Mouse (Mus musculus) lung, embryonic 16.5 days (tissue): ENCODE measurements around the gene Rorc. TPM values are rescaled to one million over a fixed set of nuclear protein-coding genes. Genes with fewer than 3 reads are reported as not detected.

Experiments
- ATAC-seq: fragments of 200-750 bp; cut with Nextera tagmentation; 2 replicates; pipeline ENCODE4 v1.8.0; 2017; ENCODE audit warnings: low read depth, mild to moderate bottlenecking, moderate library complexity
- H3K27ac ChIP-seq: fragments of 300-500 bp; sonication (generic); 2 replicates; pipeline ENCODE4 v1.5.1; 2014; ENCODE audit warnings: mild to moderate bottlenecking, control low read depth, low read length
- H3K27me3 ChIP-seq: fragments of 300-500 bp; sonication (generic); 2 replicates; pipeline ENCODE4 v1.6.1; 2014; ENCODE audit warnings: low read depth, low read length, mixed read lengths; ENCODE audit not compliant: control insufficient read depth, insufficient read depth
- H3K36me3 ChIP-seq: fragments of 300-500 bp; sonication (generic); 2 replicates; pipeline ENCODE4 v1.6.1; 2014; ENCODE audit warnings: low read length; ENCODE audit not compliant: control insufficient read depth, insufficient read depth
- H3K4me1 ChIP-seq: fragments of 300-500 bp; sonication (generic); replicated peaks from 2 replicates; pipeline ENCODE4 v1.6.1; 2014; ENCODE audit warnings: low read length, mixed read lengths; ENCODE audit not compliant: control insufficient read depth, insufficient read depth
- H3K4me2 ChIP-seq: fragments of 300-500 bp; sonication (generic); 2 replicates; pipeline ENCODE4 v1.6.1; 2014; ENCODE audit warnings: low read depth, low read length, control low read depth
- H3K4me3 ChIP-seq: fragments of 300-500 bp; sonication (generic); 2 replicates; pipeline ENCODE4 v1.5.1; 2014; ENCODE audit warnings: mild to moderate bottlenecking, low read length, control low read depth
- H3K9ac ChIP-seq: fragments of 300-500 bp; sonication (generic); 2 replicates; pipeline ENCODE4 v1.6.1; 2014; ENCODE audit warnings: low read length, control low read depth
- H3K9me3 ChIP-seq: fragments of 300-500 bp; sonication (generic); 2 replicates; pipeline ENCODE4 v1.6.1; 2016; ENCODE audit warnings: low read length; ENCODE audit not compliant: control insufficient read depth
- WGBS: fragments of 180-500 bp; shearing (Covaris S2); extraction: QIAGEN DNeasy Blood & Tissue Kit; methylation state at CpG from one replicate; pipeline ENCODE4 v1.1.7; 2014; 5-methylcytosine and 5-hydroxymethylcytosine counted together
- polyA plus RNA-seq: library from polyadenylated mRNA; unstranded; fragments of >200 nt; fragmentation: Nextera tagmentation; extraction: Ambion mirVana; gene quantifications from 2 replicates; pipeline ENCODE4 v1.2.1, GENCODE M21; 2015

The Rorc gene
- polyA plus RNA-seq, 1 experiment from 2014 or later, result 8.9 TPM

GRCm38 (mm10) chr3:94398943-94399481, 26.4 kb downstream of the Rorc start:
- Histone ChIP-seq H3K27ac (no peak overlapping the region), H3K4me2 (peak overlapping the region; percentile 62), H3K36me3 (no peaks in the 10 kb centered on the region), H3K9me3 (no peaks in the 10 kb centered on the region), H3K4me3 (peak overlapping the region; percentile 34), H3K4me1 (peaks cover 3% of the 10 kb centered on the region), H3K27me3 (peaks cover 7% of the 10 kb centered on the region), H3K9ac (peak overlapping the region; percentile 36; the same call in 1 of the 2 replicates)
- ATAC-seq, result peak; percentile 51
- WGBS, result 3% methylated on average over 20 of the region's 20 CpGs

GRCm38 (mm10) chr3:94399663-94400310, 27.2 kb downstream of the Rorc start:
- H3K4me2 ChIP-seq, result no peak overlapping the region
- H3K9ac ChIP-seq, result no peak overlapping the region
- H3K27me3 ChIP-seq, result peaks cover 7% of the 10 kb centered on the region
- H3K36me3 ChIP-seq, result no peaks in the 10 kb centered on the region
- ATAC-seq, result no peak
- H3K4me1 ChIP-seq, result peaks cover 9% of the 10 kb centered on the region
- 46% methylated on average over 5 of the region's 5 CpGs for WGBS
- H3K27ac ChIP-seq, result no peak overlapping the region
- H3K9me3 ChIP-seq, result no peaks in the 10 kb centered on the region
- H3K4me3 ChIP-seq, result no peak overlapping the region

- ATAC-seq, result no peak
- Histone ChIP-seq H3K9me3 (no peaks in the 10 kb centered on the region), H3K27me3 (peaks cover 7% of the 10 kb centered on the region), H3K4me2 (no peak overlapping the region), H3K4me1 (peaks cover 14% of the 10 kb centered on the region), H3K36me3 (no peaks in the 10 kb centered on the region), H3K27ac (no peak overlapping the region), H3K9ac (no peak overlapping the region), H3K4me3 (no peak overlapping the region)
- 55% methylated on average over 8 of the region's 8 CpGs for WGBS
Observed at GRCm38 (mm10) chr3:94402451-94402850, 29.9 kb downstream of the Rorc start.

GRCm38 (mm10) chr3:94404366-94405054, 31.9 kb downstream of the Rorc start:
- peak overlapping the region; percentile 56 for H3K27ac ChIP-seq
- no peaks in the 10 kb centered on the region for H3K9me3 ChIP-seq
- 19% methylated on average over 7 of the region's 7 CpGs for WGBS
- peaks cover 2% of the 10 kb centered on the region for H3K27me3 ChIP-seq
- H3K4me3 ChIP-seq, result no peak overlapping the region
- H3K9ac ChIP-seq, result no peak overlapping the region
- no peaks in the 10 kb centered on the region for H3K36me3 ChIP-seq
- H3K4me2 ChIP-seq, result no peak overlapping the region
- H3K4me1 ChIP-seq, result peaks cover 10% of the 10 kb centered on the region
- ATAC-seq, result no peak

GRCm38 (mm10) chr3:94405561-94405960, 33.0 kb downstream of the Rorc start:
- H3K4me1 ChIP-seq, result peaks cover 10% of the 10 kb centered on the region
- H3K27me3 ChIP-seq, result no peaks in the 10 kb centered on the region; the same call in 1 of the 2 replicates
- no peaks in the 10 kb centered on the region for H3K9me3 ChIP-seq
- 35% methylated on average over 4 of the region's 4 CpGs for WGBS
- ATAC-seq, result peak; percentile 93
- peak overlapping the region; percentile 83 for H3K27ac ChIP-seq
- no peaks in the 10 kb centered on the region for H3K36me3 ChIP-seq
- no peak overlapping the region for H3K4me3 ChIP-seq
- no peak overlapping the region for H3K9ac ChIP-seq
- no peak overlapping the region for H3K4me2 ChIP-seq

- no peaks in the 10 kb centered on the region for H3K9me3 ChIP-seq
- WGBS, result 8% methylated on average over 25 of the region's 25 CpGs
- H3K27ac ChIP-seq, result no peak overlapping the region
- H3K4me2 ChIP-seq, result peak overlapping the region; percentile 69
- peak overlapping the region; percentile 53 for H3K9ac ChIP-seq
- H3K27me3 ChIP-seq, result no peaks in the 10 kb centered on the region
- peak; percentile 43 for ATAC-seq
- H3K4me3 ChIP-seq, result peak overlapping the region; percentile 51
- H3K36me3 ChIP-seq, result no peaks in the 10 kb centered on the region
- H3K4me1 ChIP-seq, result peaks cover 9% of the 10 kb centered on the region
Observed at GRCm38 (mm10) chr3:94412530-94412929, 39.9 kb downstream of the Rorc start.

- Histone ChIP-seq H3K4me1 (peaks cover 9% of the 10 kb centered on the region), H3K4me2 (peak within 1 kb of the TSS; percentile 69), H3K4me3 (peak within 1 kb of the TSS; percentile 51), H3K36me3 (no peaks in the 10 kb centered on the region), H3K27ac (no peak within 1 kb of the TSS), H3K9me3 (no peaks in the 10 kb centered on the region), H3K9ac (peak within 1 kb of the TSS; percentile 58), H3K27me3 (no peaks in the 10 kb centered on the region)
- peak; percentile 100 for ATAC-seq
- WGBS, result 7% methylated on average over 52 of the region's 52 CpGs
Observed at GRCm38 (mm10) chr3:94413031-94413679, 40.6 kb downstream of the Rorc start, which contains the start of gene Tdrkh. Tdrkh (plus strand) TSS chr3:94413273.

GRCm38 (mm10) chr3:94430980-94431379, 58.4 kb downstream of the Rorc start:
- Histone ChIP-seq H3K36me3 (no peaks in the 10 kb centered on the region), H3K27me3 (no peaks in the 10 kb centered on the region), H3K9me3 (no peaks in the 10 kb centered on the region), H3K4me1 (no peaks in the 10 kb centered on the region), H3K27ac (no peak overlapping the region), H3K9ac (no peak overlapping the region), H3K4me2 (no peak overlapping the region), H3K4me3 (no peak overlapping the region)
- 58% methylated on average over 2 of the region's 2 CpGs for WGBS
- no peak for ATAC-seq

GRCm38 (mm10) chr3:94434305-94434704, 61.7 kb downstream of the Rorc start:
- Histone ChIP-seq H3K36me3 (no peaks in the 10 kb centered on the region), H3K4me3 (no peak overlapping the region), H3K4me2 (no peak overlapping the region), H3K9ac (no peak overlapping the region), H3K27me3 (no peaks in the 10 kb centered on the region), H3K4me1 (no peaks in the 10 kb centered on the region), H3K9me3 (no peaks in the 10 kb centered on the region), H3K27ac (no peak overlapping the region)
- WGBS, result 60% methylated on average over 2 of the region's 2 CpGs
- no peak for ATAC-seq
